Mouse (Mus musculus): Measurements from ENCODE around the gene Prps1. TPM values are rescaled to one million over a fixed set of nuclear protein-coding genes. Genes with fewer than 3 reads are reported as not detected.

Prps1 gene
- polyA plus RNA-seq, 1 experiment from 2014 or later, result 20.8 TPM

GRCm38 (mm10) chrX:140524231-140524630 lies 67.8 kb downstream of the Prps1 start:
- no peak for TF ChIP-seq EP300 (IDR thresholded peaks at IDR 0.05)
- TF ChIP-seq CTCF (IDR thresholded peaks at IDR 0.05), result no peak
- Histone ChIP-seq H3K4me3 (ENCODE audit: low read depth, low read length) (no peak overlapping the region), H3K27ac (ENCODE audit: low read length) (no peak overlapping the region), H3K9ac (replicated peaks; ENCODE audit: low read depth) (no peak overlapping the region), H3K9me3 (ENCODE audit: low read length) (no peaks in the 10 kb centered on the region), H3K36me3 (ENCODE audit: insufficient read depth, low read length) (no peaks in the 10 kb centered on the region), H3K4me2 (replicated peaks; ENCODE audit: low read depth, low read length) (no peak overlapping the region), H3K4me1 (ENCODE audit: insufficient read depth, low read depth, low read length) (no peaks in the 10 kb centered on the region; the same call in 1 of the 2 replicates), H3K27me3 (replicated peaks; ENCODE audit: insufficient read depth, low read length) (no peaks in the 10 kb centered on the region)
- 84% methylated on average over 5 of the region's 5 CpGs for WGBS
- ATAC-seq (no peak), DNase-seq (ENCODE audit: low spot score) (no peak)

Other genes starting within 250 kb of the Prps1 start
- 0.05 and 0.20 TPM in 2 replicates for gene Frmpd3, start 114.3 kb upstream of the Prps1 start, polyA plus RNA-seq (2015; fragmentation: Nextera tagmentation; extraction: Ambion mirVana)
- 236 and 380 TPM in 2 replicates for gene Tsc22d3, start 144.0 kb downstream of the Prps1 start, polyA plus RNA-seq (2015; fragmentation: Nextera tagmentation; extraction: Ambion mirVana)
- 7.7 and 9.0 TPM in 2 replicates for gene Mid2, start 208.0 kb downstream of the Prps1 start, polyA plus RNA-seq (2015; fragmentation: Nextera tagmentation; extraction: Ambion mirVana)